Mouse (Mus musculus) ovary, postnatal 10 days (tissue): Measurements from ENCODE around the gene Ttll9.
A peak's percentile ranks its signal among the peaks of the same experiment; 100 is the strongest.

Source experiments
- DNase-seq: peaks from one replicate; pipeline ENCODE4 v3.0.0; 2022; ENCODE audit warnings: low spot score

Ttll9 gene

DNA sequence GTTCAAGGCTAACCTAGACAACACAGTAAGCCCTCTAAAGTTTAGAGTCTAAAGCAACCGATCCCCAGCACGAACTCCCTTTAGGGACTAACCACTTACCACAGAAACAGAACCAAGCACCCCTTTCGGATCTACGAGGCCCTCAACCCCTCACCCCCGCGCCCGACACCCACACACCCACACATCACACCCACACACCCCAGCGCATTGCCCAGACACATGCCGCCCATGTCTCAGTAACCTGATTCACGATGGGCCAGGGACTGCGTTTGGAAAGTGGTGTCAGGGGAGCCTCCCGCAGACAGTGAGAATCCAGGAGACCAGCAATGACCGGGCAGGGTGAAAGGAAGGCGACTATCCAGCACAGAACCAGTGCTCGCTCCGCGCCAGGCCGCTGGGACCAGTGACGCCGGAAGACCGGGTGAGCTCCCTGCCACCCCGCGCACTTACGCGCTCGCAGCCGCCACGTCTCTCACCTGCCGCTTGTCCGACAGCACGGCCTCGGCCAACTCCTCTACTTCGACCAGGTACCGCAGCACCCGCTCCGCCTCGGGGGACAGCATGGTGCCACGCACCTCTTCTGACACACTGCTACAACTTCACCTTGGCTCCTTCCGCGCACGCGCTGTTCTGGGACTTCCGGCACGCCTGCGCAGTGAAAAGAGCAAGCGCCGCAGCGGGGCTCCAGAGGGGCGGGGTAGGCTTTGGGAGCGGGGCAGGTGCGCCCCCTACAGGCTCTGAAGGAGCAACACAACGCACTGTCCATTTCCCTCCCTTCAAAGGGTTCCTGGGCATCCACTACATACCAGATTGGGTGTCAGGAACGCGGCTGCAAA is 52.7 kb downstream of the Ttll9 start, which contains the start of gene Pdrg1:
Gene Pdrg1 (minus strand): TSS at position 670 of the 836 bp plus-strand sequence.
- peak; percentile 90 for DNase-seq

DNA sequence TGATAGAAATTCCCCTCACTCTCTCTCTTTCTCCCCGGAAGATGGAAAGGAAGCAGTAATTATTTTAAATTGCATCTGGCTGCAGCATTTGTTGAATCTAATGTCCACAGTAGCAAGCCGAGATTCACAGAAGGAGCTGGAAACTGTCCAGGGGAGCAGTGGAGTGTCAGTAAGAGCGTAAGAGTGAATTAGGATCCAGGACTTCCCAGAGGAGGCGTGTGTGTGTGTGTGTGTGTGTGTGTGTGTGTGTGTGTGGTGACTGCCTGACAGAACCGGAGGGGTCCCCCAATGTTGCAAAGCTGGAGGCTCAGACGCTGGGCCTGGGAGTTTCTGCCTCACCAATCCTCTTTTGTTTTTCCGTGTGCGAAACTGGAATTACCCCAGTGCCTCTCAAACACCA is 53.5 kb downstream of the Ttll9 start:
- no peak for DNase-seq

GRCm38 (mm10) chr2:153016786-153017185 is 54.5 kb downstream of the Ttll9 start:
- no peak for DNase-seq

- DNase-seq: no peak
These were observed 57.1 kb downstream of the Ttll9 start for GRCm38 (mm10) chr2:153019355-153019754.

GRCm38 (mm10) chr2:153021163-153021562 is 58.9 kb downstream of the Ttll9 start:
- no peak for DNase-seq

- DNase-seq: no peak
These were observed 60.6 kb downstream of the Ttll9 start for GRCm38 (mm10) chr2:153022855-153023254.

DNA sequence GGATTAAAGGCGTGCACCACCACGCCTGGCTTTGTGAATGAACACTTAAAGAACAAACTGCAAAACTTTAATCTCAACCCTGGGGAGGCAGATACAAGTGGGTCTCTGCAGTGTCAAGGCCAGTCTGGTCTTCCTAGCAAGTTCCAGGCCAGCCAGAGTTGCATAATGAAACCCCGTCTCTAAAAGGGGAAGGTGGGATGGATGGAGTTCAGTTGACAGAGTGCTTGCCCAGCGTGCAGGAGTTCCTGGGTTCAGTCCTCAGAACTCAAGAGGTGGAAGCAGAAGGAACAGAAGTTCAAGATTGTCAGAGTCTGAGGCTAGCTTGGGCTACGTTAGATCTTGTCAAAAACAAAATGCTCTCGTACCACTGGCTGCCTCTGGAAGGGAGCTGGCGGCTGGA is 63.8 kb downstream of the Ttll9 start:
- no peak for DNase-seq

- DNase-seq: no peak
These were observed 65.2 kb downstream of the Ttll9 start for GRCm38 (mm10) chr2:153027501-153027900.

GRCm38 (mm10) chr2:153030422-153030821 is 68.1 kb downstream of the Ttll9 start:
- no peak for DNase-seq

GRCm38 (mm10) chr2:153031126-153032082 is 69.1 kb downstream of the Ttll9 start, which contains the start of gene Xkr7:
Gene Xkr7, plus strand, starts transcription at chr2:153031852.
- DNase-seq: no peak

DNA sequence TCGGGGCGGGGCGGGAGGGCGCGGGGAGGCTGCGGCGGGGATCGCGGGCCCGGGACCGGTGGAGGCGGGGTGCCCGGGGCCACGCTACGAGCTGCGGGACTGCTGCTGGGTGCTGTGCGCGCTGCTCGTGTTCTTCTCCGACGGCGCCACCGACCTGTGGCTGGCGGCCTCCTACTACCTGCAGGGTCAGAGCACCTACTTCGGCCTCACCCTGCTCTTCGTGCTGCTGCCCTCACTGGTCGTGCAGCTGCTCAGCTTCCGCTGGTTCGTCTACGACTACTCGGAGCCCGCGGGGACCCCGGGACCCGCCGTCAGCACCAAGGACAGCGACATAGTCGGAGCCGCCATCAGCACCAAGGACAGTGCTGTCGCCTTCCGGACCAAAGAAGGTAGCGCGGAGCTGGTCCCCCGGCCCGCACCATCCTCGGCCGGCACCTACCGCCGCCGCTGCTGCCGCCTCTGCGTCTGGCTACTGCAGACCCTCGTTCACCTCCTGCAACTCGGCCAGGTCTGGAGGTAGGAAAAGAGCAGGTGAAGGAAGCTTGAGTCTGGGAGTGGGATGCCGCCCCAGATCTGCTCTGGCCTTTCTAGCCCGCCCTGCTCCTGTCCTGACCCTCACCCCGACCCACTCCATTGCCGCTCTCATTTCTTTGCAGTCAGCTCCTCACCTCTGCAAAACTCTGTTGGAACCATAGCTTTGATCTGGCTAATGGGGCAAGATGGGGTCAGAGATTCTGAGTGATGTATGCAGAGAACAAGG is 70.0 kb downstream of the Ttll9 start:
- peak; percentile 95 for DNase-seq

- no peak for DNase-seq
These were observed 70.7 kb downstream of the Ttll9 start for GRCm38 (mm10) chr2:153032973-153033372.

- DNase-seq: no peak
These were observed 71.4 kb downstream of the Ttll9 start for GRCm38 (mm10) chr2:153033545-153034230.

DNA sequence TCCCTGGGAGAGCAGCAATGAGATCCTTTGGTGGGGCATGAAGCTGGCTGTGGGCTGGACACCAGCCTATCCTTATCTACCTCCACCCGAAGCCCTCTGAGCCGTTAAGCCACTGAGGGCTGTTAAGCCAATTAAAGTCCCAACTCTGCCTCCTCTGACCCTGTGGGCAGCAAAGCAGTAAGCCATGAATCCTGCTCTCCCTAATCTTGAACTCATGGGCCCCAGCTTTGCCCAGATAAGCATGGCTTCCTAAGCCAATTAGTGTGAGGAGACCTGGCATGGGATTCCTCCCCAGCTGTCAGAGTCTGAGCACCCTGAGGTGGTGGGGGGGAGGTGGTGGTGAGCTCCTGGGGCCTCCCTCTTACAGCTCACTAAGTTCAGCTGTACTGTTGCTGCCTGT is 74.4 kb downstream of the Ttll9 start:
- DNase-seq: no peak

DNA sequence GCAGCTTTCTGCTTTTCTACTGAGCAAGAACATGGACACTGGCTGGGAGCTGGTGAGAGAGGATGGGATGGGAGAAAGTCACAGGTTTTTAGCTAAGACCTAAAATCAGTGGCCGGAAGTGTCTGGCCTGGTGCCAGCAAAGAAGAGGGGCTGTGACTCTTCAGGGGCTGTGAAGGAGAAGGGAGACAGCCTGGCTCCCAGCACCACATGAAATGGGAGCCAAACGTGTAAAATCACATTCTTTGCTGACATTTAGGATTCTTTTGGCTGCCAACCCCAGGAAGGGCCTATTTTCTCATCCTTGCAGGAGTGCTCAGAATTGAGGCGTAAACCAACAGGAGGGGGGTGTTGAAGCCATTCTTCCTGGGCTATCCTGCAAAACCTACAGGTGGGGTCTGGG is 81.6 kb downstream of the Ttll9 start:
- DNase-seq: no peak

DNA sequence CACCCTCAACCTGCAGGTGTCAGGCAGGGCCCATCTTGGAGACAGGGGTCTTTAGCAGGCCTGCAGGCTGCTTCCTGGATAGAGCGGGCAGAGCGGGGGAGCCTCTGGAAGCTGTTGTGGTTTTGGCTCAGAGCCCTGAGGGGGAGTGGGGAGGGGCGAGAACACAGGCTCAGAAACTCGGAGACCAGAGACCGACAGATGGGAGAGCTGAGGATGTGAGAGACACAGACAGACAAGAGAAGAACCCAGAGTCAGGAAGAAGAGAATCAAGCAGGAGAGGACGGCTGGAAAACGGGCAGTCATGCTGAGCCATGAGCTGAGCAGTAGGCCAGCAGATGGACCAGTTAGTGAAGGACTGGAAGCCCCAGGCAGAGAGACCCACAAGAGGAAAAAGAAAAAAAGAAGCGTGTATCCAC is 83.6 kb downstream of the Ttll9 start:
- DNase-seq: no peak

- no peak for DNase-seq
These were observed 85.7 kb downstream of the Ttll9 start for GRCm38 (mm10) chr2:153047828-153048465.

GRCm38 (mm10) chr2:153049288-153049996 is 87.2 kb downstream of the Ttll9 start:
- no peak for DNase-seq

DNA sequence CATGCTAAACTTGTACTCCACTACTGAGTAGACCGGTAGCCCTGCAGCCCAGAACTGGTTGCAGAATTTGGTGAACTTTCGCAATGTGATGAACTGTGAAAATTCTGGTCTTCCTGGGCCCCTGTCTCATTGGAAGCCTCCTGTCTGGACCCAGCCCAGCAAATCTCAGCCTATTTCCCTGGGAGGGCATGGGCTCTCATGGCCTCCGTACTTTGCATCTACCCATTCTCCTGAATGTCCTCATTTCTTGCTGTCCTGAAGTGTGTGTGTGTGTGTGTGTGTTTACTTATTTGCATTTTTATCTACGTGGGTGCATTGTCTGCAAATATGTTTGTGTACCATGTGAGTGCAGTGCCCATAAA is 87.7 kb downstream of the Ttll9 start:
- DNase-seq: no peak

DNA sequence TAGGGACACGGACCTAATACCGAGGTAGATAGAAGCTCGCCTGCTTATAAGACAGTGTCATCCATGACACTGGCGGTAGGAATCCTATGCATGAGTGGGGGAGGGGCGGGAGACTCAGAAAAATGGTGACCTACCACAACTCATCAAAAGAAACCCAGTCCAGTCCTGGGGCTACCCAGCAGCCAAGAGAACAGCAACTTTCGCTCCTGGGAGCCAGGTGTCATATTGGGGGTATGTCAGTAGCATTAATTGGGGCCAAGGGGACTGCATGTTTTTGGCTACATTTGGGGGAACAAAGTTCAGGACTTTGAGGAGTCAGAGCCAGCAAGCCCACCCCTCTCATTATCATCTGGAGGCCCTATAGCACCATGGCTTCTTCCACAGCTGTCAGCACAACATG is 88.8 kb downstream of the Ttll9 start:
- no peak for DNase-seq
